Mouse (Mus musculus): ENCODE measurements around the gene Agap3. TPM values are rescaled to one million over a fixed set of nuclear protein-coding genes. Genes with fewer than 3 reads are reported as not detected.

Gene Agap3
- total RNA-seq, 1 experiment from 2014 or later: 32.4 TPM

GRCm38 (mm10) chr5:24490413-24490920 is 38.5 kb downstream of the Agap3 start:
- no peak for ATAC-seq (replicated peaks in 1 of 2; ENCODE audit: insufficient read depth in 1 of 2, low FRiP score in 2 of 2, low TSS enrichment in 1 of 2, low read depth in 1 of 2, poor library complexity in 2 of 2, severe bottlenecking in 2 of 2)

DNA sequence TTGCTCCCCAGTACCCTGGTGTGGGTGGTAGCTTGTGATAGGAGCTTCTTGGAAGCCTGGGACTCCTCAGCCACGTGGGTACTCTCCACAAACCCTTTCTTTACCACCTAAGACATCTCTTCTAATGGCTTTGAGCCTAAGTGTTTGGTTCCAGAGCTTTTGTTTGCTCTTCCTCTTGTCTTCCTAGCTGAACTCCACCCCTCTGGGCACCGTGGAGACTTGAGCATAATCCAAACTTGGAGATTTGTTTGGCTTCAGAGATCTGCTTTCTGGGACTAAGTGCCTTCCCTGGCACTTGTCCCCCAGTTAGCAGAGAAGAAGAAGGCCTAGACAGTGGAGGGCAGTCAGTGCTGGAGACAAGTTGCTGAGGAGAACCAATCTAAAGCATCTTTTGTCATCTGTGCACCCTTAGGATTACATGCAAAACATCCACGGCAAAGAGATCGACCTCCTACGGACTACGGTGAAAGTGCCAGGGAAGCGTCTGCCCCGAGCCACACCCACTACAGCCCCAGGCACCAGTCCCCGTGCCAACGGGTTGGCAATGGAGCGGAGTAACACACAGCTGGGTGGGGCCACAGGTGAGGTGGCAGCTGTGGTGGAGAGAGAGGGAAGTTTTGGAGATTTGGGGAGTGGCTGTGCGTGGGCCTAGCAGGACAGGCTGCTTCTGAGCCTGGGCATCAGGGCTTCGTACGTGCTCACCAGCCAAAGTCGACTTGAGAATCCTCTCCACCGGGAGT is 40.7 kb downstream of the Agap3 start:
- no peak for ATAC-seq (replicated peaks in 1 of 2; ENCODE audit: insufficient read depth in 1 of 2, low FRiP score in 2 of 2, low TSS enrichment in 1 of 2, low read depth in 1 of 2, poor library complexity in 2 of 2, severe bottlenecking in 2 of 2)

DNA sequence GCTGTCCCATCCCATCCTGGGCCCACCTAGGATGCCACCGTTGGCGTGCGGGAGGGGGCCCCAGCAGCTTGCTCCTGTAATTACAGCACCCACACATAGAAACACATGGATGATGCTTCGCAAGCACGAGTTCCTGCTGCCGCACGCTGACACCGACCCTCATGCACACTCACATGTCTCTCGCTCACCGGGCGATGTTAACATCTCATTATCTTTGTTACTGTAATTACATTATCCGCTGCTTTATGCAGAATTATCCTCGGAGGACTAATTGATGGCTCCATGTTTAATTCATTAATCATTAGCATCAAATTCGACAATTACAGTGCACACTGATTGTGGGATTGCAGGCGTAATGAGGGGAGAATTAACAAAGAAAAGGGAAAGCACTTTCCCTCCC is 43.0 kb downstream of the Agap3 start:
- ATAC-seq (replicated peaks in 1 of 2; ENCODE audit: insufficient read depth in 1 of 2, low FRiP score in 2 of 2, low TSS enrichment in 1 of 2, low read depth in 1 of 2, poor library complexity in 2 of 2, severe bottlenecking in 2 of 2): no peak

GRCm38 (mm10) chr5:24496756-24497155 is 44.8 kb downstream of the Agap3 start:
- ATAC-seq (replicated peaks in 1 of 2; ENCODE audit: insufficient read depth in 1 of 2, low FRiP score in 2 of 2, low TSS enrichment in 1 of 2, low read depth in 1 of 2, poor library complexity in 2 of 2, severe bottlenecking in 2 of 2): no peak

DNA sequence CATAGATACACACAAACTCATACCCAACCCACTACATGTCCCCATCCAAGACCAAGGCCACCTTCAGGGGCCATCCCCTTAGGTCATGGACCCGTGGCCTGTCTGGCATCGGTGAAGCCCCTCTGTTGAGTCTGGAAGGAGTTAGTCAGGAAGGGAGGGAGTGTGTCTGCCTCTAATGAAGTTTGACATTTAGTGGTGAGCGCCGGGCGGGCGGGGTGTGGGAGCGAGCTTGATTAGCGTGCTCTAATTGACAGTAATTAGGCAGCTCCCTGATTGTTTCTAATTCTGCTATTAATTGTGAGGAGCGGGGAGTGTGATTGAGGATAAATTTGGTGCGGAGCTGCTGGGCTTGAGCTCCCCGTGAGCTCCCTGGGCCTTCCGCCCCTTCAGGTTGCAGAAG is 45.5 kb downstream of the Agap3 start:
- no peak for ATAC-seq (replicated peaks in 1 of 2; ENCODE audit: insufficient read depth in 1 of 2, low FRiP score in 2 of 2, low TSS enrichment in 1 of 2, low read depth in 1 of 2, poor library complexity in 2 of 2, severe bottlenecking in 2 of 2)

GRCm38 (mm10) chr5:24499113-24499512 is 47.1 kb downstream of the Agap3 start:
- no peak for ATAC-seq (replicated peaks in 1 of 2; ENCODE audit: insufficient read depth in 1 of 2, low FRiP score in 2 of 2, low TSS enrichment in 1 of 2, low read depth in 1 of 2, poor library complexity in 2 of 2, severe bottlenecking in 2 of 2)

DNA sequence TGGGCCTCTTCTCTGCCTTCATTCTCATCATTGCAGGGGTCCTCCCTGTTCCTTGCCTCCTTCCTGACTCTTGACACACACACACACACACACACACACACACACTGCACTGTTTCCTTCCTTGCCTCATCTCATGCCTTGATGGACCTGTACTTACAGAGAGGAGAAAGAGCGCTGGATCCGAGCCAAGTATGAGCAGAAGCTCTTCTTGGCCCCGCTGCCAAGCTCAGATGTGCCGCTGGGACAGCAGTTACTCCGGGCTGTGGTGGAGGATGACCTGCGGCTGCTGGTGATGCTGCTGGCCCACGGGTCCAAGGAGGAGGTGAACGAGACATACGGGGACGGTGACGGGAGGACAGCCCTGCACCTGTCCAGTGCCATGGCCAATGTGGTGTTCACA is 48.9 kb downstream of the Agap3 start:
- ATAC-seq (replicated peaks in 1 of 2; ENCODE audit: insufficient read depth in 1 of 2, low FRiP score in 2 of 2, low TSS enrichment in 1 of 2, low read depth in 1 of 2, poor library complexity in 2 of 2, severe bottlenecking in 2 of 2): no peak

- ATAC-seq (replicated peaks in 1 of 2; ENCODE audit: insufficient read depth in 1 of 2, low FRiP score in 2 of 2, low TSS enrichment in 1 of 2, low read depth in 1 of 2, poor library complexity in 2 of 2, severe bottlenecking in 2 of 2): no peak
These were observed 50.8 kb downstream of the Agap3 start for GRCm38 (mm10) chr5:24502786-24503185.

- ATAC-seq (replicated peaks in 1 of 2; ENCODE audit: insufficient read depth in 1 of 2, low FRiP score in 2 of 2, low TSS enrichment in 1 of 2, low read depth in 1 of 2, poor library complexity in 2 of 2, severe bottlenecking in 2 of 2): peak; percentile 67 to 68
These were observed 53.5 kb downstream of the Agap3 start for GRCm38 (mm10) chr5:24505513-24505912.

DNA sequence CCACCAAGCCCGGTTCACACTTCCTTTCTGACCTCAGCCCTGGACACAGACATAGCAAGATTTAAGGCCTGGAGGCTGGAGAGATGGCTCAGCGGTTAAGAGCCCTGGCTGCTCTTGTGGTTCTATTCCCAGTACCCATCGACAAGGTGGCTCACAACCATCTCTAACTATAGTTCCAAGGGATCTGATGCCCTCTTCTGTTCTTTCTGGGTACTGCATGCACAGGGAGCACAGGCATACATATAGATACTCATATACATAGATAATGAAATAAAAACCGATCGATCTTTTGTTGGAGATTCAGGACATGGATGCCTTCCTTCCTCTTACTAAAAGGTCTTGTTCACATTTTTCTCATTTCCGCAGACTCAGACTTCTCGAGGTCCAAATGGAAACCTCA is 56.4 kb downstream of the Agap3 start:
- no peak for ATAC-seq (replicated peaks in 1 of 2; ENCODE audit: insufficient read depth in 1 of 2, low FRiP score in 2 of 2, low TSS enrichment in 1 of 2, low read depth in 1 of 2, poor library complexity in 2 of 2, severe bottlenecking in 2 of 2)

- peak; percentile 22 to 51; a peak in 1 of 4 replicates for ATAC-seq (replicated peaks in 1 of 2; ENCODE audit: insufficient read depth in 1 of 2, low FRiP score in 2 of 2, low TSS enrichment in 1 of 2, low read depth in 1 of 2, poor library complexity in 2 of 2, severe bottlenecking in 2 of 2)
These were observed 58.7 kb downstream of the Agap3 start for GRCm38 (mm10) chr5:24510635-24511034.

DNA sequence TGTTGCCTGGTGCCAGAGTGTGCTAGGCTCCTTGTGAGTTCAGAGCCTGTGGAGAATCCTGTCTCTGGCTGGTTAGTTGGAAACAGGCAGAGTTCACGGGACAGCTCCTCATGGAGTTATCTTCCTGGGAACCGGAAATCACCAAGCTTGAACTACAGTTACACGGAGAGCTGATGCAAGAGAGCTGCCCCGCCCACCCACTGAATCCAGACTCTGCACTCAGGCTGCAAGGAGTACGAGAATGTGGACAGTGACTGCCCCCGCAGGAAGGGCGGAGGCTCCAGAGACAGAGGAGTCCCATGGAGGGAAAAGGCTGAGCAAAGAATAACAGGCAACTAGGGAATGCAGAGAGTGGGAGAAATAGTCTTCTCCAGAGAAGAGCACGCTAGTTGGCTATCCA is 60.3 kb downstream of the Agap3 start:
- no peak for ATAC-seq (replicated peaks in 1 of 2; ENCODE audit: insufficient read depth in 1 of 2, low FRiP score in 2 of 2, low TSS enrichment in 1 of 2, low read depth in 1 of 2, poor library complexity in 2 of 2, severe bottlenecking in 2 of 2)

- no peak for ATAC-seq (replicated peaks in 1 of 2; ENCODE audit: insufficient read depth in 1 of 2, low FRiP score in 2 of 2, low TSS enrichment in 1 of 2, low read depth in 1 of 2, poor library complexity in 2 of 2, severe bottlenecking in 2 of 2)
These were observed 69.4 kb downstream of the Agap3 start for GRCm38 (mm10) chr5:24521366-24521765.

DNA sequence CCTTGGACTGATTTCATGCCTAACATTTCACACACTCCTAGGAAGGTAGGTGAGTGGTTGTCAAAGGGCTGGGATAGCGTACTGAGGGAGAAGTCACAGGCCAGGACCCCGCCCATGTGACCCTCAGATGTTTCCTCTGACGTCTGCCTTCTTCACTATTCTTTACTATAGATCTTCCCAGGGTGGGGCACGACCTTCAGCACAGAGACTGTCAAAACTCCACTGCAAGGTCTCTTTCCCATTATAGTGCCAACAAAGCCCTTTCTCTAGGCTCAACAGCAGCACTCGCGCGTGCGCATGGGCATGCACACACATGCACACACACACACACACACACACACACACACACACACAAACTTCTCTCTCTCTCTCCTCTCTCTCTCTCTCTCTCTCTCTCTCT is 71.8 kb downstream of the Agap3 start:
- ATAC-seq (replicated peaks in 1 of 2; ENCODE audit: insufficient read depth in 1 of 2, low FRiP score in 2 of 2, low TSS enrichment in 1 of 2, low read depth in 1 of 2, poor library complexity in 2 of 2, severe bottlenecking in 2 of 2): no peak

GRCm38 (mm10) chr5:24524522-24524921 is 72.5 kb downstream of the Agap3 start:
- no peak for ATAC-seq (replicated peaks in 1 of 2; ENCODE audit: insufficient read depth in 1 of 2, low FRiP score in 2 of 2, low TSS enrichment in 1 of 2, low read depth in 1 of 2, poor library complexity in 2 of 2, severe bottlenecking in 2 of 2)

DNA sequence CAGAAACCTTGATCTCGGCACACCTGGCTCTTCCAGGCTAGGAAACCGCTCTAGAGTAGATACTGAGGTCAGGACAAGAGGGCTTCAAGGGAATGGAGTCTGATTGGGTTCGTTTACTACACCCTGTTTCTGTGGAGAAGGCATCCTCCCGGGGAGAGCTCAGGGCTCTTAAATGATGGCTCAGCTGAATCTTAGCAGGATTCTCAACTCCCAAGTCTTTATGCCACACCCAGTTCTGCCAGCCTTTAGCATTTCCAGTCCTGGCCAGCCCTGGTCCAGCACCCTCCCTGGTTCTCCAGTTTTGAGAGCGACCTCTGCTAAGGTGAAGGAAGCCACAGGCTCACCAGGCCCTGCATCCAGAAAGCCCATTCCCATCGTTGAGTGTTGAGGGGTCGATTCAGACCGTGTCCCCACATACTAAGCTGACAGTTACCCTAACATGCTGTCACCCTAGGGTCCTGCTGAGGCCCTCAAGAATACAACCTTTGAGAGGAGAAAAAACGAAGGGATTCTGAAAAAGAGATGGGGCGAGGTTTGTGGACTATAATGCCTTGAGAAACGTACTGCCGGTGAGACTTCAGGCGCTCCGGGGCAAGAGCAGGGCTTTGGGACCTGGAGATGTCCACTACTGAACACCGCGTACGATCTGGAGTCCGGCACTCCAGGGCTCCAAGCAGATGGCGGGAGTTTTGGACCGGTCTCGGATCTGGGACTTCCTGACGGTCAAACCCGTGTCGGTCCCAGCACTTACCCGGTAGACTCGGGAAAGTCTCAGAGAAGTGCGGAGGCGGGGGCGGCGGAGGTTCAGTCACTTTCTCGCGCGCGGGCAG is 73.6 kb downstream of the Agap3 start:
- ATAC-seq (replicated peaks in 1 of 2; ENCODE audit: insufficient read depth in 1 of 2, low FRiP score in 2 of 2, low TSS enrichment in 1 of 2, low read depth in 1 of 2, poor library complexity in 2 of 2, severe bottlenecking in 2 of 2): no peak

DNA sequence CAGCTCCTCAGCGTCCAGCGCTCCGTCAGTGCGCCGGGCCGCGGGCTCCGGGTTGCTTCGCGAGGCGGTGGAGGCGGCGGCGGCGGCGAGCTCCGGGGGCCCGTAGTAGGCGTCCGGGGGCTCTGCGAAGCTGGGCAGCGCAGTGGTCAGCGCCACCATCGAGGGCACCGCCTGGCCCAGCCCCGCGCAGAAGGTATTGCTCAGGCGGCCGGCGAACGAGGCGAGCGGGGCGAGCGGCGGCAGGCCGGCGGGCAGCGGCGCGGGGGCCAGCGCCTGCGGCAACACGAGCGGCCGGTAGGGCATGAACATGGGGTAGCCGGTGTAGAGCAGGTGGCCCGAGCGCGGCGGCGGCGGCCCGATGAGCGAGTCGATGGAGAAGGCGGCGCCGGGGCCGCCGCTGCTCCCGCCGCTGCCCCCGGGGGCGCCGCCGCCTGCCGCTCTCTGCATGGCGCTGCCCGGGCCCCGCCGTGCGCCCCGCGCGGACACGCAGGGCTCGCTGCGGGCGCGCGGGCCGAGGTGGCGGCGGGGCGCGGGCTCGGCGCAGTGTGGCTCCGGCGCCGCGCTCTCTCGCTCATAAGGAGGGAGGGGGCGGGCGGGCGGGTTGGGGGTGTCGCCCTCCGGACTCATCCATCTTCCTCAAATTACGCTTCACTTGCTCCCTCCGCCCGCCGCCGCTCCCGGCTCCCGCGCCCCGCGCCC is 74.4 kb downstream of the Agap3 start:
- ATAC-seq (replicated peaks in 1 of 2; ENCODE audit: insufficient read depth in 1 of 2, low FRiP score in 2 of 2, low TSS enrichment in 1 of 2, low read depth in 1 of 2, poor library complexity in 2 of 2, severe bottlenecking in 2 of 2): no peak

GRCm38 (mm10) chr5:24526889-24527230 is 74.9 kb downstream of the Agap3 start, which contains the start of gene Gbx1:
Gene Gbx1 (minus strand): TSS chr5:24527202.
- no peak for ATAC-seq (replicated peaks in 1 of 2; ENCODE audit: insufficient read depth in 1 of 2, low FRiP score in 2 of 2, low TSS enrichment in 1 of 2, low read depth in 1 of 2, poor library complexity in 2 of 2, severe bottlenecking in 2 of 2)
